Mouse (Mus musculus): Measurements from ENCODE around the gene Atp8a2.
A peak's percentile ranks its signal among the peaks of the same experiment; 100 is the strongest.

Gene Atp8a2

GRCm38 (mm10) chr14:59715695-59716442, 481.1 kb downstream of the Atp8a2 start:
- no peak for DNase-seq (ENCODE audit: low spot score in 2 of 2)

- DNase-seq (ENCODE audit: low spot score in 2 of 2): no peak
Measured at GRCm38 (mm10) chr14:59709505-59710335, 487.3 kb downstream of the Atp8a2 start.

- DNase-seq (ENCODE audit: low spot score in 2 of 2): no peak
Measured at GRCm38 (mm10) chr14:59708009-59708408, 489.0 kb downstream of the Atp8a2 start.

- DNase-seq (ENCODE audit: low spot score in 2 of 2): peak in 1 of 2 experiments; percentile 5
Measured at GRCm38 (mm10) chr14:59705326-59706058, 491.5 kb downstream of the Atp8a2 start.

- no peak for DNase-seq (ENCODE audit: low spot score in 2 of 2)
Measured at GRCm38 (mm10) chr14:59701492-59701891, 495.5 kb downstream of the Atp8a2 start.

GRCm38 (mm10) chr14:59695160-59695559, 501.8 kb downstream of the Atp8a2 start:
- DNase-seq (ENCODE audit: low spot score in 2 of 2): no peak

- DNase-seq (ENCODE audit: low spot score in 2 of 2): no peak
Measured at GRCm38 (mm10) chr14:59692164-59692563, 504.8 kb downstream of the Atp8a2 start.

GRCm38 (mm10) chr14:59691402-59691801, 505.6 kb downstream of the Atp8a2 start:
- no peak for DNase-seq (ENCODE audit: low spot score in 2 of 2)

- no peak for DNase-seq (ENCODE audit: low spot score in 2 of 2)
Measured at GRCm38 (mm10) chr14:59690954-59691353, 506.0 kb downstream of the Atp8a2 start.

GRCm38 (mm10) chr14:59689596-59689995, 507.4 kb downstream of the Atp8a2 start:
- no peak for DNase-seq (ENCODE audit: low spot score in 2 of 2)

- no peak for DNase-seq (ENCODE audit: low spot score in 2 of 2)
Measured at GRCm38 (mm10) chr14:59686229-59686628, 510.8 kb downstream of the Atp8a2 start.

- DNase-seq (ENCODE audit: low spot score in 2 of 2): no peak
Measured at GRCm38 (mm10) chr14:59685343-59685742, 511.6 kb downstream of the Atp8a2 start.

- no peak for DNase-seq (ENCODE audit: low spot score in 2 of 2)
Measured at GRCm38 (mm10) chr14:59681906-59682305, 515.1 kb downstream of the Atp8a2 start.

- DNase-seq (ENCODE audit: low spot score in 2 of 2): no peak
Measured at GRCm38 (mm10) chr14:59677598-59678003, 519.4 kb downstream of the Atp8a2 start.

GRCm38 (mm10) chr14:59675330-59675729, 521.6 kb downstream of the Atp8a2 start:
- DNase-seq (ENCODE audit: low spot score in 2 of 2): no peak

GRCm38 (mm10) chr14:59674556-59674955, 522.4 kb downstream of the Atp8a2 start:
- DNase-seq (ENCODE audit: low spot score in 2 of 2): no peak

- no peak for DNase-seq (ENCODE audit: low spot score in 2 of 2)
Measured at GRCm38 (mm10) chr14:59672893-59673515, 524.0 kb downstream of the Atp8a2 start.

- no peak for DNase-seq (ENCODE audit: low spot score in 2 of 2)
Measured at GRCm38 (mm10) chr14:59657098-59657497, 539.9 kb downstream of the Atp8a2 start.

- DNase-seq (ENCODE audit: low spot score in 2 of 2): no peak
Measured at GRCm38 (mm10) chr14:59656591-59656990, 540.4 kb downstream of the Atp8a2 start.

- no peak for DNase-seq (ENCODE audit: low spot score in 2 of 2)
Measured at GRCm38 (mm10) chr14:59649337-59649736, 547.6 kb downstream of the Atp8a2 start.

GRCm38 (mm10) chr14:59648611-59649010, 548.4 kb downstream of the Atp8a2 start:
- DNase-seq (ENCODE audit: low spot score in 2 of 2): no peak
